Mouse (Mus musculus): ENCODE data around the gene Nrxn2.

DNA sequence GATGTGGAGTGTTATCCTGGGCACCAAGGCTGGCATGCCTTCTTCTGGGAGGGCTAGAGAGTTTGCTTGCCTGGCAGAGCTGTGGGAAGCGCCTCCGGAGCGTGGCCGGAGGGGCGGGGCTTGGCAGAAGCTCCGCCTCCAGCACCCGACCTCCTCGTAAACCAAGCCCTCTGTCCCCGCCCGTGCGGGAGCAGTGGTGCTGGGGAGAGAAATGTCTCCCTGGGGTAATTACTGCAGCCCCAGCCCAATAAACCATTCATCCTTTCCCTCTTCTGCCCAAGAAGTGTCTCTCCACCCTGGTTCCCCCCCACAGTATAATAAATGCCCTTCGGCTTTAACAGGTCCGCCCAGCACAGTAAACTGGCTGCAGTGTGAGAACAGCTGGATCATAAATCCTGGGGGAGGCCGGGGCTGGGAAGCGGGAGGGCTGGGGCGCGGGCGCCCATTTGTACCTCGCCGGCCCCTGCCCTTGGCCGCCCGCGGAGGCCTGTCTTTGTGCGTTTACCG lies 83.6 kb downstream of the Nrxn2 start:
- TF ChIP-seq CTCF (conservative IDR thresholded peaks at IDR 0.05; ENCODE audit: low read length) (no peak), NANOG (IDR thresholded peaks at IDR 0.05; ENCODE audit: borderline replicate concordance, low read length) (no peak)

All from E14TG2a.4 (cell line).